Mouse (Mus musculus) hindbrain, embryonic 15.5 days (tissue): ENCODE data around the gene Wdfy2. TPM values are rescaled to one million over a fixed set of nuclear protein-coding genes. Genes with fewer than 3 reads are reported as not detected.

Experiments
- ATAC-seq: fragments of 200-750 bp; cut with Nextera tagmentation; 2 replicates; pipeline ENCODE4 v1.8.0; 2017; ENCODE audit warnings: low read depth, moderate number of reproducible peaks, moderate TSS enrichment; ENCODE audit not compliant: low FRiP score
- H3K27ac ChIP-seq: fragments of 300-500 bp; sonication (generic); replicated peaks from 2 replicates; pipeline ENCODE4 v1.5.1; 2015; ENCODE audit warnings: mild to moderate bottlenecking, inconsistent platforms
- H3K27me3 ChIP-seq: fragments of 300-500 bp; sonication (generic); 2 replicates; pipeline ENCODE4 v1.6.1; 2015; ENCODE audit warnings: control low read depth, inconsistent platforms
- H3K36me3 ChIP-seq: fragments of 300-500 bp; sonication (generic); 2 replicates; pipeline ENCODE4 v1.6.1; 2015; ENCODE audit warnings: control low read depth, inconsistent platforms
- H3K4me1 ChIP-seq: fragments of 300-500 bp; sonication (generic); replicated peaks from 2 replicates; pipeline ENCODE4 v1.6.1; 2015; ENCODE audit warnings: control low read depth, inconsistent platforms
- H3K4me2 ChIP-seq: fragments of 300-500 bp; sonication (generic); 2 replicates; pipeline ENCODE4 v1.6.1; 2015; ENCODE audit warnings: moderate library complexity, mild to moderate bottlenecking, inconsistent platforms
- H3K4me3 ChIP-seq: fragments of 300-500 bp; sonication (generic); 2 replicates; pipeline ENCODE4 v1.5.1; 2015; ENCODE audit warnings: mild to moderate bottlenecking, inconsistent platforms
- H3K9ac ChIP-seq: fragments of 300-500 bp; sonication (generic); 2 replicates; pipeline ENCODE4 v1.6.1; 2015; ENCODE audit warnings: inconsistent platforms
- H3K9me3 ChIP-seq: fragments of 300-500 bp; sonication (generic); 2 replicates; pipeline ENCODE4 v1.6.1; 2016; ENCODE audit warnings: control low read depth, inconsistent platforms
- WGBS: fragments of 180-500 bp; shearing (Covaris S2); methylation state at CpG from one replicate; pipeline ENCODE4 v1.1.7; 2015; 5-methylcytosine and 5-hydroxymethylcytosine counted together
- polyA plus RNA-seq: library from polyadenylated mRNA; unstranded; fragments of >200 nt; fragmentation: Nextera tagmentation; extraction: Ambion mirVana; gene quantifications from 2 replicates; pipeline ENCODE4 v1.2.1, GENCODE M21; 2015

Wdfy2 gene
- polyA plus RNA-seq, 1 experiment from 2014 or later = 8.1 TPM

GRCm38 (mm10) chr14:62868254-62868653 lies 30.8 kb downstream of the Wdfy2 start:
- no peak overlapping the region for H3K9ac ChIP-seq
- 52% methylated on average over 3 of the region's 3 CpGs for WGBS
- no peaks in the 10 kb centered on the region for H3K27me3 ChIP-seq
- no peak overlapping the region for H3K4me3 ChIP-seq
- no peak overlapping the region for H3K27ac ChIP-seq
- peaks cover 4% of the 10 kb centered on the region; the same call in 1 of the 2 replicates for H3K36me3 ChIP-seq
- ATAC-seq = no peak
- no peak overlapping the region for H3K4me2 ChIP-seq
- H3K9me3 ChIP-seq = no peaks in the 10 kb centered on the region
- peaks cover 11% of the 10 kb centered on the region for H3K4me1 ChIP-seq

GRCm38 (mm10) chr14:62870238-62870638 lies 32.8 kb downstream of the Wdfy2 start:
- no peak overlapping the region for H3K4me2 ChIP-seq
- WGBS = 98% methylated on average over 7 of the region's 7 CpGs
- no peak overlapping the region for H3K4me3 ChIP-seq
- no peaks in the 10 kb centered on the region for H3K9me3 ChIP-seq
- H3K27ac ChIP-seq = no peak overlapping the region
- H3K9ac ChIP-seq = no peak overlapping the region
- H3K27me3 ChIP-seq = no peaks in the 10 kb centered on the region
- peaks cover 4% of the 10 kb centered on the region; the same call in 1 of the 2 replicates for H3K36me3 ChIP-seq
- ATAC-seq = no peak
- peaks cover 21% of the 10 kb centered on the region for H3K4me1 ChIP-seq

DNA sequence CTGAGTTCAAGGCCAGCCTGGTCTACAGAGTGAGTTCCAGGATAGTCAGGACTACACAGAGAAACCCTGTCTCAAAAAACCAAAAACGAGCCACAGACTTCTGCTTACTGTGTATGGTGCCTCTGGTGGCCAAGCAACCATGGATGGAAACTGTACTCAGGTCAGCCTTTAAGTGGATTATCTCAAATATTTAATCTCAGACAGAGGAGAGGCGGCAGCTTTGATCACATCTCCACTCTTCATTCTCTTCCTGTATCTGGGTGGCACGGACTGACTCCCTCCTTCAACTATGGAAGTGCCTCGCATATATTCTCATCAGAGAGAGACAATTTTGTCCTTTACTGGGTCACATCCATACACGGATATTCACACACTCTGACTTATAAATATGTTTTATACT lies 34.0 kb downstream of the Wdfy2 start:
- peaks cover 4% of the 10 kb centered on the region; the same call in 1 of the 2 replicates for H3K36me3 ChIP-seq
- WGBS = 97% methylated on average over 5 of the region's 5 CpGs

DNA sequence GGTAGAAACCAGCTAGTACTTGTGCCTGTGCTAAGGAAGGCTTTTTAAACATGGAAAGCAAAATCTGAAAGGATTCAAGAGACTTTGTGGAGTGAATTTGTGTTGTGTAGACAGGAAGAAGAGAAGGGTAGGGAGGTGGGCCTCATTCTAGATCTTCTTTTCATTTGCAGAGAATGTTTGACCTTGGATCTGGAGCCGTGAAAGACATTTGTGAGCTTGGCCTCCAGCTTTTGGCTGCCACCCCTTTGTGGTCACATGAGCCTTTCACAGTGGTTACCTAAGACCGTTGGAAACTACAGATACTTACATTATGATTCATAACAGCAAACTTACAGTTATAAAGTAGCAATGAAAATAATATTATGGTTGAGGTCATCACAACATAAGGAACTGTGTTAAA lies 34.5 kb downstream of the Wdfy2 start:
- H3K27ac ChIP-seq = no peak overlapping the region
- no peak overlapping the region for H3K9ac ChIP-seq
- WGBS = 83% methylated on average over 2 of the region's 2 CpGs
- no peak overlapping the region for H3K4me3 ChIP-seq
- H3K4me1 ChIP-seq = peaks cover 21% of the 10 kb centered on the region
- no peaks in the 10 kb centered on the region for H3K27me3 ChIP-seq
- no peak for ATAC-seq
- H3K9me3 ChIP-seq = no peaks in the 10 kb centered on the region
- peaks cover 4% of the 10 kb centered on the region; the same call in 1 of the 2 replicates for H3K36me3 ChIP-seq
- no peak overlapping the region for H3K4me2 ChIP-seq

More for the DNA sequence above, 34.0 kb downstream of the Wdfy2 start:
- no peak for ATAC-seq
- peaks cover 21% of the 10 kb centered on the region for H3K4me1 ChIP-seq
- no peaks in the 10 kb centered on the region for H3K27me3 ChIP-seq
- H3K27ac ChIP-seq = no peak overlapping the region
- H3K9me3 ChIP-seq = no peaks in the 10 kb centered on the region
- H3K4me2 ChIP-seq = no peak overlapping the region
- H3K9ac ChIP-seq = no peak overlapping the region
- H3K4me3 ChIP-seq = no peak overlapping the region

DNA sequence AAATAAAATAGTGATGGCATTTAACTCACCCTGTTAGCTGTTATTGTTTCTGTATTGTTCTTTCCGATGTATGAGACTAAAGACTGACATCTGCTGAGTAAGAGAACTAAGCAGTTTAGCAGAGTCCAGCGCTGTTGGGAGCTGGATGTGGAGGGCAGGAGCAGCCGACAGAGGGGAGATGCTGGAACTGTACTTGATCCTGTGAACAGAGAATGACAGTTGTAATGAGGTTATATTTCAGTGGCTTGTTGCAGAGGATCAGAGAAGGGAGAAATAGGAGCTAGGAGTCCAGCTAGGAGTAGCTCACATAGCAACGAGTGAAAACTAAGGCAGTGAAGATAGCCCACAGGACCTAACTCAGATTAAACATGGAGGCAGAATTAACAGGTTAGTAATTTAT lies 36.3 kb downstream of the Wdfy2 start:
- ATAC-seq = no peak
- H3K4me1 ChIP-seq = peaks cover 18% of the 10 kb centered on the region
- 0 out of 2 replicates have a peak overlapping the region, but pooled peaks have one; percentile 27 for H3K27ac ChIP-seq
- no peak overlapping the region for H3K4me3 ChIP-seq
- no peak overlapping the region for H3K9ac ChIP-seq
- peaks cover 4% of the 10 kb centered on the region; the same call in 1 of the 2 replicates for H3K36me3 ChIP-seq
- no peaks in the 10 kb centered on the region for H3K27me3 ChIP-seq
- H3K9me3 ChIP-seq = no peaks in the 10 kb centered on the region
- no peak overlapping the region for H3K4me2 ChIP-seq
- WGBS = 37% methylated on average over 4 of the region's 4 CpGs

GRCm38 (mm10) chr14:62874348-62874747 lies 36.9 kb downstream of the Wdfy2 start:
- 25% methylated on average over 8 of the region's 8 CpGs for WGBS
- no peak overlapping the region for H3K4me3 ChIP-seq
- H3K27ac ChIP-seq = no peak overlapping the region
- H3K36me3 ChIP-seq = peaks cover 4% of the 10 kb centered on the region; the same call in 1 of the 2 replicates
- H3K4me1 ChIP-seq = peaks cover 23% of the 10 kb centered on the region
- no peaks in the 10 kb centered on the region for H3K27me3 ChIP-seq
- no peak overlapping the region for H3K4me2 ChIP-seq
- peak; percentile 72 for ATAC-seq
- H3K9me3 ChIP-seq = no peaks in the 10 kb centered on the region
- no peak overlapping the region for H3K9ac ChIP-seq

GRCm38 (mm10) chr14:62878076-62878475 lies 40.6 kb downstream of the Wdfy2 start:
- H3K36me3 ChIP-seq = no peaks in the 10 kb centered on the region
- H3K9ac ChIP-seq = no peak overlapping the region
- no peaks in the 10 kb centered on the region for H3K9me3 ChIP-seq
- no peak overlapping the region for H3K4me3 ChIP-seq
- no peak overlapping the region for H3K27ac ChIP-seq
- no peak for ATAC-seq
- H3K27me3 ChIP-seq = no peaks in the 10 kb centered on the region
- peaks cover 47% of the 10 kb centered on the region for H3K4me1 ChIP-seq
- no peak overlapping the region for H3K4me2 ChIP-seq
- 74% methylated on average over 6 of the region's 6 CpGs for WGBS

DNA sequence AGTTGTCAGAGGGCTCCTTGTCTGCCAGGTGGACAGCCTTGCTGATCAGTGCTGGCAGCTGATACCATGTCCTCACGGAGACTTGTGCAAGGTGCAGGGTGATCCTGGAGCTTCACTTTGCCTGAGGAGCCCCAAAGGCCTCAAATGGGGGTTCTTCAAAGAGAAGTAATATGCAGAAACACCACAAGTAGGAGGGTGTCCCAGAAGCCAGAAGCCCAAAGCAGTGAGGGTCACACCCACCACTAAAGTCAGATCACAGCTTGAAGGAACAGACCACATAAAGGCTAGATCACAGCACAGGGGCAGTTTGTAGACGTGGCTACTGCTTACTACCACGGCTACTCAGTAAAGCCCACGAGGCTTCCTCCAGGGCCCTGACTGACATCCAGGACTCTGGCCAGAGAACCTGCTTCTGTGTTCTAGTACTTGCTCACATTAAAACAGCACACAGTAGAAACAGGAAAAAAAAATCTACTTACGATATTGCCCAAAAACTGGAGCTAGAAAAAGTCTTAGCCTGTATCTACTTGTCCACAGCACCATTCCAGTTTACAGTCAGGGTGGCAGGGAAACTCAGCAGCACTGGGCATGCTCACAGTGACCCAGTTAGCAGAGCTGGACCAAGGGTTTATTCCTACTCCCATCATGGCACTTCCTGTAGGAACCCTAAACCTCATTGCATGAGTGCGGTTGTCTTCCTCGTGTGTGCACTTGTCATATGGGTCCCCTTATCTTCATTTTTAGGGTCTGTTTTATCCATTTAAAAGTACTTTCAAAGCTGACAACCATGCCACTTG lies 41.4 kb downstream of the Wdfy2 start:
- no peaks in the 10 kb centered on the region for H3K9me3 ChIP-seq
- no peaks in the 10 kb centered on the region for H3K36me3 ChIP-seq
- WGBS = 54% methylated on average over 7 of the region's 7 CpGs
- no peak for ATAC-seq
- no peak overlapping the region for H3K4me2 ChIP-seq
- peaks cover 46% of the 10 kb centered on the region for H3K4me1 ChIP-seq
- H3K9ac ChIP-seq = no peak overlapping the region
- no peaks in the 10 kb centered on the region for H3K27me3 ChIP-seq
- H3K27ac ChIP-seq = peak overlapping the region; percentile 83
- no peak overlapping the region for H3K4me3 ChIP-seq

GRCm38 (mm10) chr14:62879497-62879896 lies 42.0 kb downstream of the Wdfy2 start:
- Histone ChIP-seq H3K27me3 (no peaks in the 10 kb centered on the region), H3K9me3 (no peaks in the 10 kb centered on the region), H3K4me1 (peaks cover 41% of the 10 kb centered on the region), H3K27ac (peak overlapping the region; percentile 83), H3K4me2 (peak overlapping the region; percentile 29), H3K36me3 (no peaks in the 10 kb centered on the region), H3K9ac (no peak overlapping the region), H3K4me3 (no peak overlapping the region)
- ATAC-seq = peak; percentile 74
- 7% methylated on average over 5 of the region's 5 CpGs for WGBS

DNA sequence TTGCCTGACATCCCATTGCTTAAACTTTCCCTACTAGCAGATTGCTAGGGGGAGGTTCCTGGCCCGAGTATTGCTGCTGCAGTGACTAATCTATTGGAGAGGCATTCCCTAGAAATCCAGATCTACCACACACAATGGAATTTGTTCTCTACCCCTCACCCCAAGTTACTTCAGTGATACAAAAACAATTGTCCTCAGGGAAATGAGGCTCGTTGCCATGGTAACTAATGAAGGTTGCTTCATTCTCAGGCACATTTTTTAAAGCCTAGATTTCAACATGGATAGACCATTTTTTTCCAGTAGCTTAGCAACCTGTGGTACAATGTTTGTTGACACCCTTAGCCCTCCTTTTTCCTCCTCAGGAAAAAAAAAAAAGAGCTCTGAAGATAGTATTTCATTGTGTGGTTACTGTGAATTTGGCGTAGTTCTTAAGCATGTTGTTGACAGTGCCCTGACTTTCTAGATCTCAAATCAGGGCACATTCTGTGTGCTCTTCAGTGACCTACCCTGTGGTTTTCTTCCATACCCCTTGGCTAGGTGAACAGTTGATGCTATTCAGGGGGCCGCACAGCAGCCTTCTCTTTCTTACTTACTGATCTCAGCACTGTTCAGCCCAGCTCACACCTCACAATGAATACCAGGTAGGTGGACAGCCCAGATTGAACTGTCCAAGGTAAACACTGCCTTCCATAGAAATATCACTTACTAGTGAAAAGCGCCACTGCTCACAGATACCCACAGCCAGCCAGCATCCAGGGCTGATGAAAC lies 42.8 kb downstream of the Wdfy2 start:
- no peaks in the 10 kb centered on the region for H3K9me3 ChIP-seq
- H3K4me3 ChIP-seq = no peak overlapping the region
- peak; percentile 68 for ATAC-seq
- H3K4me1 ChIP-seq = peaks cover 40% of the 10 kb centered on the region
- H3K27me3 ChIP-seq = no peaks in the 10 kb centered on the region
- H3K9ac ChIP-seq = no peak overlapping the region
- 31% methylated on average over 5 of the region's 5 CpGs for WGBS
- H3K4me2 ChIP-seq = peak overlapping the region; percentile 29
- H3K36me3 ChIP-seq = no peaks in the 10 kb centered on the region
- peak overlapping the region; percentile 83 for H3K27ac ChIP-seq

DNA sequence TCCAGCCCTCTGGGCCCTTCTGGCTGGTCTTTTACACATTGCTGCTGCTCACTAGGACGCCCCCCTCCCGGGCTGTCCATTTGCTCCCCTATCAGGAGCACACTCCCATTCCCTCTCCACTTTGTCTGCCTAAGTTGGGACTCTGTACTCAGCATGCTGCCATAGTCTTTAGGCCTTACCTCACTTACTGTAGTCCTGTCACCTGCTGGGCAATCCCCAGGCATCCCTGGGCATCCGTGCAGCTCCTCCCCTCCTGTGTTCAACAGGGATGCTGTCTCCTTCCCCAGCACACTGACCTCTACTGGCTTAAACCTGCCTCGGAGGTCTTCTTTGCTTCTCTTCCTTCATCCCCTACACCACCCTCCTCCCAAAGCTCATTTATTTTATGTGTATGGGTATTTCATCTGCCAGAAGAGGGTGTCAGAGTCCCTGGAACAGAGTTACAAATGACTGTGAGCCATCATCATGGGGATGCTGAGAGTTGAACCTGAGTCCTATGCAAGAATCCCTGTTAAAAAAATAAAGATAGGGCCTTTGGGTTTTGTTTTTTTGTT lies 44.7 kb downstream of the Wdfy2 start:
- Histone ChIP-seq H3K27ac (no peak overlapping the region), H3K4me2 (no peak overlapping the region), H3K9me3 (no peaks in the 10 kb centered on the region), H3K36me3 (no peaks in the 10 kb centered on the region), H3K4me1 (peaks cover 40% of the 10 kb centered on the region), H3K27me3 (no peaks in the 10 kb centered on the region), H3K4me3 (no peak overlapping the region), H3K9ac (no peak overlapping the region)
- WGBS = 27% methylated on average over 4 of the region's 4 CpGs
- no peak for ATAC-seq

GRCm38 (mm10) chr14:62883551-62883950 lies 46.1 kb downstream of the Wdfy2 start:
- Histone ChIP-seq H3K9ac (no peak overlapping the region), H3K4me1 (peaks cover 34% of the 10 kb centered on the region), H3K4me3 (no peak overlapping the region), H3K36me3 (no peaks in the 10 kb centered on the region), H3K27me3 (no peaks in the 10 kb centered on the region), H3K9me3 (no peaks in the 10 kb centered on the region), H3K4me2 (no peak overlapping the region), H3K27ac (no peak overlapping the region)
- 33% methylated on average over 1 of the region's 1 CpGs for WGBS
- no peak for ATAC-seq
